Mouse (Mus musculus) G1E (cell line): Measurements from ENCODE around the gene Gprc5a.

Experiments
- CTCF ChIP-seq: IDR thresholded peaks from 2 replicates; pipeline ENCODE4 v1.5.1; 2012; ENCODE audit warnings: low read depth, low read length, inconsistent platforms, mixed read lengths
- GATA1 ChIP-seq: IDR thresholded peaks from 2 replicates; pipeline ENCODE4 v1.6.1; 2012; ENCODE audit warnings: borderline replicate concordance, low read length, inconsistent platforms, mixed read lengths
- GATA2 ChIP-seq: IDR thresholded peaks from 2 replicates; pipeline ENCODE4 v1.6.1; 2012; ENCODE audit warnings: low read depth, low read length, inconsistent platforms, borderline replicate concordance
- POLR2AphosphoS5 ChIP-seq: IDR thresholded peaks from 2 replicates; pipeline ENCODE4 v1.6.1; 2012; ENCODE audit warnings: low read depth, low read length, inconsistent platforms; ENCODE audit not compliant: insufficient replicate concordance
- TAL1 ChIP-seq: conservative IDR thresholded peaks from 2 replicates; pipeline ENCODE4 v1.6.1; 2012; ENCODE audit warnings: low read depth, low read length, inconsistent platforms, mixed read lengths

- TF ChIP-seq CTCF: no peak
- TF ChIP-seq GATA1: no peak
- TF ChIP-seq POLR2AphosphoS5: no peak
- no peak for TF ChIP-seq GATA2
- no peak for TF ChIP-seq TAL1
These were observed 43.8 kb upstream of the Gprc5a start for GRCm38 (mm10) chr6:135021633-135022032.
